Mouse (Mus musculus) liver, adult 2 months (tissue): Measurements from ENCODE around the gene Sarnp. TPM values are rescaled to one million over a fixed set of nuclear protein-coding genes. Genes with fewer than 3 reads are reported as not detected.
"Not testable (repeated sequence)": the region's sequence is repeated elsewhere in the genome, so short reads cannot be mapped to it uniquely, and the experiment has no call there.

ENCODE experiments used
- DNase-seq: peaks from one replicate; pipeline ENCODE4 v3.0.0-alpha.2; 2011; ENCODE audit warnings: low read depth, low spot score; ENCODE audit errors: extremely low read depth
- H3K27ac ChIP-seq: fragments of 200-500 bp; replicated peaks from 2 replicates; pipeline ENCODE4 v1.5.1; 2012; ENCODE audit warnings: low read depth, mild to moderate bottlenecking, control low read depth, inconsistent platforms, low read length; ENCODE audit not compliant: insufficient read depth
- H3K27me3 ChIP-seq: fragments of 200-500 bp; 2 replicates; pipeline ENCODE4 v1.6.1; 2012; ENCODE audit warnings: mild to moderate bottlenecking, moderate library complexity, low read length, inconsistent platforms; ENCODE audit not compliant: control insufficient read depth, insufficient read depth
- H3K36me3 ChIP-seq: fragments of 200-500 bp; 2 replicates; pipeline ENCODE4 v1.6.1; 2012; ENCODE audit warnings: low read length, inconsistent platforms; ENCODE audit not compliant: control insufficient read depth, insufficient read depth
- H3K4me1 ChIP-seq: fragments of 200-500 bp; 2 replicates; pipeline ENCODE4 v1.6.1; 2011; ENCODE audit warnings: low read length; ENCODE audit not compliant: control insufficient read depth, insufficient read depth
- H3K4me3 ChIP-seq: fragments of 200-500 bp; 2 replicates; pipeline ENCODE4 v1.5.1; 2011; ENCODE audit warnings: low read depth, mild to moderate bottlenecking, control low read depth, low read length, moderate library complexity; ENCODE audit not compliant: insufficient read depth
- H3K79me2 ChIP-seq: fragments of 200-500 bp; 2 replicates; pipeline ENCODE4 v1.6.1; 2012; ENCODE audit warnings: inconsistent platforms, mild to moderate bottlenecking, low read length, moderate library complexity; ENCODE audit not compliant: control insufficient read depth, insufficient read depth
- H3K9ac ChIP-seq: fragments of 200-500 bp; 2 replicates; pipeline ENCODE4 v1.6.1; 2012; ENCODE audit warnings: low read depth, mild to moderate bottlenecking, control low read depth, inconsistent platforms, low read length
- CTCF ChIP-seq: fragments of 200-500 bp; IDR thresholded peaks from 2 replicates; pipeline ENCODE4 v1.5.1; 2011; ENCODE audit warnings: low read depth, low read length, control low read depth
- POLR2A ChIP-seq: fragments of 200-500 bp; IDR thresholded peaks from 2 replicates; pipeline ENCODE4 v1.6.1; 2011; ENCODE audit warnings: low read length, control low read depth; ENCODE audit not compliant: insufficient read depth; ENCODE audit errors: extremely low read depth
- WGBS: fragments of 180-500 bp; shearing (Covaris S2); methylation state at CpG from one replicate; pipeline ENCODE4 v1.1.7; 2018; 5-methylcytosine and 5-hydroxymethylcytosine counted together
- polyA plus RNA-seq: library from polyadenylated mRNA; depleted of rRNA; stranded (reverse); fragments of >200 nt; gene quantifications from 2 replicates; pipeline ENCODE4 v1.2.3, GENCODE M21; 2012
- total RNA-seq: library from RNA; depleted of rRNA; stranded (reverse); fragments of >200 nt; gene quantifications from 2 replicates; pipeline ENCODE4 v1.2.3, GENCODE M21; 2014

Sarnp gene
- total and polyA plus RNA-seq, 2 experiments: 6.7 to 25.8 TPM

DNA sequence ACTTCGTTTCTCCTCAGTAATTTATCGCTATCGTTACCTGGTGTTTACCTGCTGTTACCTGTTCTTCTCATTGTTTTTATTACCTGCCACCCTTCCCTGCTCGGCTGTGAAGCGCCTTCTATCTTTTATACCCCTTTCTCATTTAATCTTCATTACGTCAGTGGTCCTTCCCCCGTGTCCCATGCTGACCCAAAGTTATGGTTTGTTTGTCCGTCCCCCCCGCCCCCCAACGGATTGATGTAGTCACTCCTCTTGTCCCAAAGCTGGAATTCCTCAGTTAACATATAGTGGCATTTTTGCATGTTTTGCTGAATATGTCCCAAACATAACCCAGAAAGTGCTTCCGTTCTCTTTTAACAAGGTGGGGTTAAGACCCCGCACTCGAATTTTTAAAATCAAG is 5.0 kb downstream of the Sarnp start:
- Histone ChIP-seq H3K36me3 (peaks cover 16% of the 10 kb centered on the region; the same call in 1 of the 2 replicates), H3K4me1 (peaks cover 14% of the 10 kb centered on the region), H3K4me3 (peak overlapping the region; percentile 67), H3K79me2 (peaks cover 15% of the 10 kb centered on the region; the same call in 1 of the 2 replicates), H3K27me3 (no peaks in the 10 kb centered on the region), H3K9ac (peak overlapping the region; percentile 80), H3K27ac (peak overlapping the region; percentile 61)
- no peak for DNase-seq
- no peak for TF ChIP-seq POLR2A
- TF ChIP-seq CTCF: no peak
- WGBS: under 1% methylated on average over 13 of the region's 13 CpGs

- H3K9ac ChIP-seq, DNase-seq, H3K27ac ChIP-seq, H3K36me3 ChIP-seq, H3K4me3 ChIP-seq, H3K27me3 ChIP-seq: not testable (repeated sequence)
- 61% methylated on average over 4 of the region's 4 CpGs for WGBS
- Histone ChIP-seq H3K79me2 (peaks cover 15% of the 10 kb centered on the region; the same call in 1 of the 2 replicates), H3K4me1 (peaks cover 14% of the 10 kb centered on the region)
Observed at GRCm38 (mm10) chr10:128823087-128823486, 6.0 kb downstream of the Sarnp start.

DNA sequence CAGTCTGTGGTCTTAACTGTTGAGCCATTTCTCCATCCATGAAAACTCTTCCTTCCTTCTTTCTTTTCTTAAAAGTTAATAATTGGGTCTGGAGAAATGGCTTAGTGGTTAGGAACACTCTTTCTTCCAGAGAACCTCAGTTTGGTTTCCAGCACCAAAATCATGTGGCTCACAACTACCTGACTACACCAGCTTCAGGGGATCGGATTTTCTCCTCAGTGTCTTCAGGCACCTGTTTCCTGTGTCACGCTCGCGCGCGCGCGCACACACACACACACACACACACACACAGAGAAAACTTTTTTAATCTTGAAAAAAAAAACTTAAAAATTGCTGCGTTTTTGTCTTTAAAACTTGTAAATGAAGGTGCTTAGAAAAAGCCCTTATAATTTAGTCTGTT is 6.7 kb downstream of the Sarnp start:
- TF ChIP-seq CTCF (no peak), POLR2A (no peak)
- H3K9ac ChIP-seq: no peak overlapping the region
- no peak for DNase-seq
- H3K27me3 ChIP-seq: no peaks in the 10 kb centered on the region
- H3K4me3 ChIP-seq: no peak overlapping the region
- H3K4me1 ChIP-seq: peaks cover 14% of the 10 kb centered on the region
- H3K27ac ChIP-seq: no peak overlapping the region
- peaks cover 6% of the 10 kb centered on the region for H3K36me3 ChIP-seq
- H3K79me2 ChIP-seq: peaks cover 18% of the 10 kb centered on the region; the same call in 1 of the 2 replicates
- 93% methylated on average over 9 of the region's 9 CpGs for WGBS

GRCm38 (mm10) chr10:128837400-128837799 is 20.3 kb downstream of the Sarnp start:
- Histone ChIP-seq H3K27me3 (no peaks in the 10 kb centered on the region), H3K9ac (no peak overlapping the region), H3K27ac (no peak overlapping the region), H3K4me1 (no peaks in the 10 kb centered on the region), H3K79me2 (no peaks in the 10 kb centered on the region; the same call in 1 of the 2 replicates), H3K4me3 (no peak overlapping the region), H3K36me3 (peaks cover 49% of the 10 kb centered on the region)
- no peak for TF ChIP-seq POLR2A
- no peak for TF ChIP-seq CTCF
- no peak for DNase-seq

- Histone ChIP-seq H3K36me3 (peaks cover 52% of the 10 kb centered on the region), H3K9ac (no peak overlapping the region), H3K4me3 (no peak overlapping the region), H3K79me2 (no peaks in the 10 kb centered on the region; the same call in 1 of the 2 replicates), H3K4me1 (no peaks in the 10 kb centered on the region), H3K27ac (no peak overlapping the region), H3K27me3 (no peaks in the 10 kb centered on the region)
- TF ChIP-seq POLR2A (no peak), CTCF (no peak)
- DNase-seq: no peak
Observed at GRCm38 (mm10) chr10:128839434-128839833, 22.3 kb downstream of the Sarnp start.

DNA sequence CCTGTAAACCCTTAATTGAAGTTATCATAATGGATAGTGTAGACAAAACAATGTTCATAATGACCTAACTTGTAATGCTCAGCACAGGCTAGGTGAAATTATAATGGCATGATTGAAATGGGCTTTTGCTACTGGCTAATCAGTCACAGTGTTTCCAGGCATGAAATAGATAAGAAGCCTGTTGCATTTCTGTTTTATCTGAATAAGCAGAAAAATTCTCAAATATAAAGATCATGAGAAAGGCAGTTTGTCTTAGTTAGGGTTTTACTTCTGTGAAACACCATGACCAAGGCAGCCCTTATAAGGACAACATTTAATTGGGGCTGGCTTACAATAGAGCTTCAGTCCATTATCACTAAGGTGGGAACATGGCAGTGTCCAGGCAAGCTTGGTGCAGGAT is 23.5 kb downstream of the Sarnp start:
- H3K36me3 ChIP-seq: peaks cover 55% of the 10 kb centered on the region
- no peaks in the 10 kb centered on the region for H3K4me1 ChIP-seq
- no peaks in the 10 kb centered on the region; the same call in 1 of the 2 replicates for H3K79me2 ChIP-seq
- H3K27ac ChIP-seq: no peak overlapping the region
- no peak for TF ChIP-seq CTCF
- no peak for TF ChIP-seq POLR2A
- no peak overlapping the region for H3K4me3 ChIP-seq
- no peak overlapping the region for H3K9ac ChIP-seq
- H3K27me3 ChIP-seq: no peaks in the 10 kb centered on the region
- no peak for DNase-seq
